Mouse (Mus musculus) forebrain, embryonic 16.5 days (tissue): ENCODE data around the gene Mrgprd. TPM values are rescaled to one million over a fixed set of nuclear protein-coding genes. Genes with fewer than 3 reads are reported as not detected.
A peak's percentile ranks its signal among the peaks of the same experiment; 100 is the strongest.

Experiments
- ATAC-seq: fragments of 200-750 bp; cut with Nextera tagmentation; 2 replicates; pipeline ENCODE4 v1.8.0; 2017; ENCODE audit warnings: mild to moderate bottlenecking, moderate library complexity
- H3K27ac ChIP-seq: fragments of 300-500 bp; sonication (generic); 2 replicates; pipeline ENCODE4 v1.5.1; 2014; ENCODE audit warnings: low read length, control low read depth
- H3K27me3 ChIP-seq: fragments of 300-500 bp; sonication (generic); replicated peaks from 2 replicates; pipeline ENCODE4 v1.6.1; 2014; ENCODE audit warnings: low read length; ENCODE audit not compliant: control insufficient read depth, insufficient read depth
- H3K36me3 ChIP-seq: fragments of 300-500 bp; sonication (generic); 2 replicates; pipeline ENCODE4 v1.6.1; 2014; ENCODE audit not compliant: control insufficient read depth, insufficient read depth
- H3K4me1 ChIP-seq: fragments of 300-500 bp; sonication (generic); replicated peaks from 2 replicates; pipeline ENCODE4 v1.6.1; 2014; ENCODE audit warnings: low read length; ENCODE audit not compliant: control insufficient read depth, insufficient read depth
- H3K4me2 ChIP-seq: fragments of 300-500 bp; sonication (generic); 2 replicates; pipeline ENCODE4 v1.6.1; 2014; ENCODE audit warnings: mild to moderate bottlenecking, low read length, control low read depth
- H3K4me3 ChIP-seq: fragments of 300-500 bp; sonication (generic); replicated peaks from 2 replicates; pipeline ENCODE4 v1.5.1; 2014; ENCODE audit warnings: mild to moderate bottlenecking, low read length, control low read depth
- H3K9ac ChIP-seq: fragments of 300-500 bp; sonication (generic); replicated peaks from 2 replicates; pipeline ENCODE4 v1.6.1; 2014; ENCODE audit warnings: low read depth, low read length, control low read depth
- H3K9me3 ChIP-seq: fragments of 300-500 bp; sonication (generic); 2 replicates; pipeline ENCODE4 v1.6.1; 2016; ENCODE audit warnings: low read length; ENCODE audit not compliant: control insufficient read depth
- WGBS: fragments of 180-500 bp; shearing (Covaris S2); extraction: QIAGEN DNeasy Blood & Tissue Kit; methylation state at CpG from one replicate; pipeline ENCODE4 v1.1.7; 2014; 5-methylcytosine and 5-hydroxymethylcytosine counted together
- polyA plus RNA-seq: library from polyadenylated mRNA; unstranded; fragments of >200 nt; fragmentation: Nextera tagmentation; extraction: Ambion mirVana; gene quantifications from 2 replicates; pipeline ENCODE4 v1.2.1, GENCODE M21; 2015

Mrgprd gene
- polyA plus RNA-seq, 1 experiment from 2014 or later, result not detected

DNA sequence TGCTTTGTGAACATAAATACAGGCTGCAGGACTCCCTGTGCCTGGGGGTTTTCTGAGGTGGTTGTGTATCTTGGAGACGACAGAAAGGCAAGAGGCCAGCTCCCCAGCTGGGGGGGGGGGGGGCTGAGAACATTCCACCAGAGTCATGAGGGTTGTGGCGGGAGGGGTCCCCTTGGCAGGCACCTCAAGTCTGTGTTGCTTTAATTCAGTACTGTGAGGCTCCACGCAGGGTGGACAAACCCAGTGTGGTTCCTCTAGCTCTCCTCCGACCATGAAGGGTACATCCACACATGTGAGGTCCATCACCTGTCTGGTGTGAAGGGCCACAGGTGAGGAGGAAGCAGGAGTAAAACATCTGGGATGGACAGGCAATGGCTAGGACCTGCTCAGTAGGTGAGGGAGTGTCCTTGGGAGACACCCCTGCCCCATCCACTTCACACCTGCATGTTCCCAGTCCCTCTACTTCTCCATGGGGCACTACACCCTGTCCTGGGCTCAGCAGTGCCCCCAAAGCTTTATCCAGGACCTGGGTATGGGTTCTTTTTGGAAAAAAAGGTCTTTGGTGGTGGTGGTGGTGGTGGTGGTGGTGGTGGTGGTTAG is 19.9 kb downstream of the Mrgprd start:
- Histone ChIP-seq H3K27ac (no peak overlapping the region), H3K27me3 (no peaks in the 10 kb centered on the region), H3K4me3 (no peak overlapping the region), H3K9ac (no peak overlapping the region), H3K36me3 (no peaks in the 10 kb centered on the region), H3K9me3 (no peaks in the 10 kb centered on the region), H3K4me1 (no peaks in the 10 kb centered on the region; the same call in 1 of the 2 replicates), H3K4me2 (no peak overlapping the region)
- ATAC-seq, result no peak
- WGBS, result 61% methylated on average over 4 of the region's 4 CpGs

- H3K4me3 ChIP-seq, result no peak overlapping the region
- H3K9ac ChIP-seq, result no peak overlapping the region
- no peaks in the 10 kb centered on the region; the same call in 1 of the 2 replicates for H3K4me1 ChIP-seq
- no peak overlapping the region for H3K4me2 ChIP-seq
- H3K27me3 ChIP-seq, result no peaks in the 10 kb centered on the region
- no peaks in the 10 kb centered on the region for H3K36me3 ChIP-seq
- peak; percentile 61; the same call in 1 of the 2 replicates for ATAC-seq
- no peaks in the 10 kb centered on the region for H3K9me3 ChIP-seq
- H3K27ac ChIP-seq, result no peak overlapping the region
Measured at GRCm38 (mm10) chr7:145335199-145335598, 20.6 kb downstream of the Mrgprd start.

GRCm38 (mm10) chr7:145335616-145336332 is 21.1 kb downstream of the Mrgprd start:
- Histone ChIP-seq H3K36me3 (no peaks in the 10 kb centered on the region), H3K9ac (no peak overlapping the region), H3K4me1 (no peaks in the 10 kb centered on the region; the same call in 1 of the 2 replicates), H3K4me3 (no peak overlapping the region), H3K27me3 (no peaks in the 10 kb centered on the region), H3K9me3 (no peaks in the 10 kb centered on the region), H3K27ac (no peak overlapping the region), H3K4me2 (no peak overlapping the region)
- WGBS, result 79% methylated on average over 3 of the region's 3 CpGs
- no peak for ATAC-seq

DNA sequence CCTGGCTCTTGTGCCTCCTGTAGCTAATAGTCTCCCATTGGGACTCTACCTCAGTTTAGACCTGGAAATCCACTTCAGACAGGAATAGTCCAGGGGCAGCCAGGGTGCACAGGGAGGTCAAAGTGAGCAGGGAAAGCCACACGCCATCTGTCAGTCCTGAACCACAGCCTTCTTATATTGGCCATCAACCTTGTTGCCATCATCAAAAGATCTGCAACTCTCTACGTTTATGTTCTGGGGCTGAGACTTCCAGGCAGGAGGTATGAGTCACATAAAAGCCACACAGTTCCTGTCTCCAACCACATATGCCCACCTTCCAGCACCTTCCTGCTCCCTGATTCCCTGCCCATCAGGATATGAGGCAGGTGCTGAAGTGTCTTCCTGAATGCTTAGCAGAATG is 23.3 kb downstream of the Mrgprd start:
- H3K4me1 ChIP-seq, result no peaks in the 10 kb centered on the region; the same call in 1 of the 2 replicates
- H3K4me2 ChIP-seq, result no peak overlapping the region
- no peak for ATAC-seq
- 81% methylated on average over 2 of the region's 2 CpGs for WGBS
- H3K9me3 ChIP-seq, result no peaks in the 10 kb centered on the region
- no peaks in the 10 kb centered on the region for H3K36me3 ChIP-seq
- H3K9ac ChIP-seq, result no peak overlapping the region
- no peak overlapping the region for H3K4me3 ChIP-seq
- H3K27ac ChIP-seq, result no peak overlapping the region
- H3K27me3 ChIP-seq, result no peaks in the 10 kb centered on the region

DNA sequence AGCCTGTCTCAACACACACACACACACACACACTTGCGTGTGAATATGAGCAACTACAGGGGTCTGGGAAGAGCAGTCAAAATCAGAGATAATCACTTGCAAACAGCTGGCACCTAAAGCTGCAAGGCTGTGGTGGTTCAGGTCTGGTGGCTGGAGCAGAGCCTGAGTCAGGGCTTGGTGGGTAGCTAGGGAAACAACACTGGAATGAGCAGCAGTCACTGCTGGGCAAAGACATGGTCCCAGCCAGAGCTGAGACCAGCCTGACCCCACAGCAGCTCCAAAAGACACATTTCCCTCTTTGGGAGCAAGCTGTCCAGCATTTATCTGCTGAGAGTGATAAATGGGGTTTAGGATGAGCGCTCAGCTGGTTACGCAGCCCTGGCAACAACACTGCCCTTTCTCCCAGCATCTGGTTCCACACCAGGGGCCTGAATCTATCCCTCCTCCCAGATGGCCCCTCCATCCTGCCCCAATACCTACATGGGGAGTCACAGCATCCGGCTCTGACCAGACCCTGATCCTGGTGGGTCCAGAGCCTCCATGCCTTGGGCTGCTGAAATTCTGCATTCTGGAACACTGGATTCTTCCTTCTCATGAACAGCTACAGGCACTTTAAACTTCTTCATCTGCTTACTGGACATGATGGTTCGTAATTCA is 25.7 kb downstream of the Mrgprd start:
- Histone ChIP-seq H3K4me3 (no peak overlapping the region), H3K27ac (no peak overlapping the region), H3K27me3 (no peaks in the 10 kb centered on the region), H3K4me1 (no peaks in the 10 kb centered on the region), H3K9me3 (no peaks in the 10 kb centered on the region), H3K9ac (no peak overlapping the region), H3K36me3 (no peaks in the 10 kb centered on the region), H3K4me2 (no peak overlapping the region)
- WGBS, result 91% methylated on average over 5 of the region's 5 CpGs
- ATAC-seq, result no peak

Other genes starting within 250 kb of the Mrgprd start
- not detected in 2 replicates for gene 1810010D01Rik, start 106.7 kb upstream of the Mrgprd start, polyA plus RNA-seq
- 2.5 and 3.9 TPM in 2 replicates for gene Tpcn2, start 30.8 kb upstream of the Mrgprd start, polyA plus RNA-seq
- 2.9 and 3.3 TPM in 2 replicates for gene Mrgprf, start 14.0 kb upstream of the Mrgprd start, polyA plus RNA-seq